Mouse (Mus musculus) E14TG2a.4 (cell line): Measurements from ENCODE around the gene Nrxn1.

Experiments used
- H3K27me3 ChIP-seq: 2 replicates; pipeline ENCODE4 v1.6.1; 2014; ENCODE audit warnings: low read length, control low read depth; ENCODE audit not compliant: insufficient read depth
- H3K36me3 ChIP-seq: 2 replicates; pipeline ENCODE4 v1.6.1; 2014; ENCODE audit warnings: low read length, control low read depth; ENCODE audit not compliant: insufficient read depth
- H3K4me1 ChIP-seq: replicated peaks from 2 replicates; pipeline ENCODE4 v1.6.1; 2014; ENCODE audit warnings: low read depth, low read length, control low read depth
- H3K4me3 ChIP-seq: replicated peaks from 2 replicates; pipeline ENCODE4 v1.5.1; 2014; ENCODE audit warnings: mild to moderate bottlenecking, low read length
- H3K9me3 ChIP-seq: 2 replicates; pipeline ENCODE4 v1.6.1; 2014; ENCODE audit warnings: low read length, control low read depth
- CTCF ChIP-seq: conservative IDR thresholded peaks from 2 replicates; pipeline ENCODE4 v1.5.1; 2014; ENCODE audit warnings: low read length
- NANOG ChIP-seq: IDR thresholded peaks from 2 replicates; pipeline ENCODE4 v1.6.1; 2014; ENCODE audit warnings: borderline replicate concordance, low read length, mixed read lengths
- POU5F1 ChIP-seq: IDR thresholded peaks from 2 replicates; pipeline ENCODE4 v1.6.1; 2014; ENCODE audit warnings: low read length, borderline replicate concordance

The Nrxn1 gene

DNA sequence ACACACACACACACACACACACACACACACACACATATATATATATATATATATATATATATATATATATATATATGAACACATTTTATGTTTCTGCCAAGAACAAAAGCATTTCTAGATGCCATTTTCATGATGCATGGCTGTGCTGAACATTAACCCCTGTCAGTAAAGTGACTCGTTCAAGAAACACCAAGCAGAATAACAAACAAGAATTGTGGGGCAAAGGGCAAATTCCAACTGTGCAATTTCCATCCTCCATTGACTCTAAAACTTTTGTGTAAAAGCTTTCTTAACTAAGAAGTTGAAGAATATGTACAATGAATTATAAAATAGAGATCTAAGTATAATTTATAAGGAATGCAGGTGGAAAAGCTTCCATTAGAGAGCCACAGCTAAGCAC, 1030.0 kb downstream of the Nrxn1 start:
- Histone ChIP-seq H3K27me3 (no peaks in the 10 kb centered on the region), H3K9me3 (no peaks in the 10 kb centered on the region), H3K4me1 (no peaks in the 10 kb centered on the region), H3K4me3 (no peak overlapping the region), H3K36me3 (no peaks in the 10 kb centered on the region)
- TF ChIP-seq NANOG (no peak), POU5F1 (no peak), CTCF (no peak)

DNA sequence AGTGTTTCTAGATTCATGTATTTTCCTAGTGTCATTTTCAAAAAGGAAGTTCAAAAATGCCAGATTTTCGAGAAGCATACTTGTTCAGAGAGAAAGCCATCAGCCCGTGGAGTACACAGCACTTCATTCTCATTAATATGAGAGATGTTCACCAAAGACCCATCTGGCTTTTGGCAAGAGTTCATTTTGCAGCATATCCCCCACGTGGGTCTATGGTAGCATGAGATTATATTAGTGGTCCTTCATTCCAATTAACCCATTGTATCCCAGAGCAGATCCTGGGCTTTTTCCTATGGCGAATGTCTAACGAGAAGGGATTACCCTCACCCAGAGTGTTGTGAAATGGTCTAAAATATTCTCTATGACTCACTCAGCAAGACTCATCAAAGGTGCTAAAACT, 1032.0 kb downstream of the Nrxn1 start:
- H3K4me3 ChIP-seq = no peak overlapping the region
- H3K27me3 ChIP-seq = no peaks in the 10 kb centered on the region
- H3K4me1 ChIP-seq = no peaks in the 10 kb centered on the region
- TF ChIP-seq POU5F1 (no peak), CTCF (no peak), NANOG (no peak)
- H3K36me3 ChIP-seq = no peaks in the 10 kb centered on the region
- no peaks in the 10 kb centered on the region for H3K9me3 ChIP-seq

DNA sequence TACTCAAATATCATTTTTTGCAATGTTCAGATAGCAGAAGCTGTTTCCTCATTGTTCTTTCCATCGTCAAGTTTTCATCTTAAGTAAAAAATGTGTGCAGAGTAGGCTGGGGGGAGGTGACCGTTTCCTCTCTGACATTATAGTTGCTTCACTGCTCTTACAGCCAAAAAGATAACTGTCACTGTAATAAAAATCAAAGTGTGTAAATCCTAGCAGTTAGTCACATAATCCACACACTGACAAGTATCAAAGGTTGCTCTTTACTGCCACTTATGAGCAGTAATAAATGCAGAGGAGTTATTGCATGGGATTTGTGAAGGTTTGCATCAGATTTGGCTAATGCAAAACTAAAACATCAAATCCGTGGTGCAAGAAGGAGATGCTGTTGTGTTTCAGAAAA, 1032.7 kb downstream of the Nrxn1 start:
- TF ChIP-seq NANOG (no peak), CTCF (no peak)
- no peaks in the 10 kb centered on the region for H3K9me3 ChIP-seq
- no peaks in the 10 kb centered on the region for H3K4me1 ChIP-seq
- H3K4me3 ChIP-seq = no peak overlapping the region
- no peaks in the 10 kb centered on the region for H3K27me3 ChIP-seq
- no peaks in the 10 kb centered on the region for H3K36me3 ChIP-seq

DNA sequence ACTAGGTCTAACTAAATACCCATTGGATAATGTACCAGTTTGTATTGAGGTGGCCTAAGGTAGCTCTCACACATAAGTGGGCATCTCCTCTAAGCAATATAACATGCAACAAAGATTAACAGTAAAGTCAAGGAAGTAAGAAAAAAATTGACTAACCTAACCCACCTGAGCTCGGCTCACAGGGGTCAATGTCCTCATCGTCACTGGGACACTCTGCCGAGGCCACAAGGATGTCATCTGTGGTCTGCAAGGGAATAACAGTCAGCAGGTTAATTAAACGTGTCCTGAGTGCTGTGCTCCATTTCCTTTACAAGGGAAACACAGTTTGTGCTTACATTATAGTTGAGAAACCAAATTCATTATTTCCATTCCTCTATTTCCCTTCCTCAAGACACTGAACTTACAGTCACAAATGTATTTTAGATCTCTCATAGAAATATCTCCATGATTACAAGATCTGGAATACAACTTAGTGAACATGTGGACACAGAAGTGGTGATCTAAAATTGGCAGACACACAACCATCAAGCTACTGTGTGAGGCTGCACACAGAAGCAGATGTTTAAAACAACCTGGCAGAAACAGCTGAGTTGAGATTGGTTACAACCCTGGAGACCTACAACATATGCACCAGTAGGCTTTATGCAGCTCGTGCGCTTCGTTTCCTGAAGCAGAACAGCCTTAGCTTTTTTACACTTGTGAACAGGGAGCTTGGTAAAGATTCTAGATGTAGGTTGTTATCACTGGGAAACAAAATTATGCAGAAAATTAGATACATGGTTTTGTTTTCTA, 1033.4 kb downstream of the Nrxn1 start:
- Histone ChIP-seq H3K4me1 (no peaks in the 10 kb centered on the region), H3K36me3 (no peaks in the 10 kb centered on the region), H3K27me3 (no peaks in the 10 kb centered on the region), H3K4me3 (no peak overlapping the region), H3K9me3 (no peaks in the 10 kb centered on the region)
- no peak for TF ChIP-seq CTCF
- no peak for TF ChIP-seq POU5F1
- no peak for TF ChIP-seq NANOG

DNA sequence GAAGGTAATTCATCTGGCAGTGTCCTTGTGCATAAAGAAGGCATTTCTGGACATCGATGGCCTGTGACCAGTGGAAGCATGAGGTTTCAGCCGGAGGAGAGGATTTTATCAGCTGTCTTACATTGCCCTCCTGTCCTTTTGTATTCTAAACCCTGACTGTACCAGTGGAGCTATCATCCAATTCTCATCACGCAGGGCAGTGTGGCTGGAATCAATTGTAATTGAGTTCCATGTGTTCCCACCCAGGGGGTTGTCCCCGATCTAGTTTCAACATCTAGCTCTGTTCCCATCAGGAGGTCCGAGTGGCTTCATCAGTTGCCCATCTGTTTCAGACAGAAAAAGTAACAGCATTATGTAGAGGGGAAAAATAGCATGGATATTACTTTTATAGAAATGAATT, 1038.6 kb downstream of the Nrxn1 start:
- Histone ChIP-seq H3K27me3 (no peaks in the 10 kb centered on the region), H3K4me3 (no peak overlapping the region), H3K4me1 (no peaks in the 10 kb centered on the region), H3K36me3 (no peaks in the 10 kb centered on the region), H3K9me3 (no peaks in the 10 kb centered on the region)
- no peak for TF ChIP-seq POU5F1
- no peak for TF ChIP-seq NANOG
- TF ChIP-seq CTCF = no peak

DNA sequence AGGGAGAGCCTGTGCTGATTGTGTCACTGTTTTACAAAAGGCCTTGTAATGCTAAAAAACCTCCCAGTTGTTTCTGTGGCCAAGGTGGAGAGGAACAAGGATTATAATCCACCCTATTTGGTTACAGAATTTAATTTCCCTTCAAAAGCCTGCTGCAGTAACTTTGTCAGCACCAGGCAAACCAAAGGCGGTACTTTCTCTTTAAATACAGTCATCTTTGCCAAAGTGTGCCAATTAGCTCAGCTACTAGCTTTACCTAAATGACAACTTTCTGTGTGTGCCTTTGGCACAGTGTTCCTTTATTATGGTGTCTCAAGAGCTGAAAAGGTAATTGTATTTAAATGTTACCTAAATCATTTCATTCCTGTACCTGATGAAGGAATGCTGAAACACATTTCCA, 1053.6 kb downstream of the Nrxn1 start:
- Histone ChIP-seq H3K4me1 (peaks cover 5% of the 10 kb centered on the region), H3K9me3 (no peaks in the 10 kb centered on the region), H3K4me3 (no peak overlapping the region), H3K27me3 (no peaks in the 10 kb centered on the region), H3K36me3 (no peaks in the 10 kb centered on the region)
- no peak for TF ChIP-seq NANOG
- TF ChIP-seq POU5F1 = no peak
- TF ChIP-seq CTCF = no peak

DNA sequence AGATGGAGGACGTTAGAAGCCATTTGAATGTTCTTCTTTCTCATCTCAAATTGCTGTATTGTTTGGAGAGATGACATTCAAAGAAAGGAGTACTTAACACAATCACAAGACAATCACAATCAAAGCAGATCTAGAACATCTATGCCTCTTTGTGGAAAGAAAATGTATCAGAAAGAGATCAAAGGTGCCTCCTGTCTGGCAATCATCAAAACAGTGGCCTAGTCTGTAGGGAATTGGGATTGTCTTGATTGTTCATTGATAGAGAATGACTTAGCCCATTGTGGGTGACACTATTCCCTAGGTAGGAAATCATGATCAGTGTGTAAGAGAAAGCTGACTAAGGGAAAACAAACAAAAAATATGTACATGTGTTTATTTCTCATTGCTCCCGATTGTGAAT, 1060.5 kb downstream of the Nrxn1 start:
- Histone ChIP-seq H3K27me3 (no peaks in the 10 kb centered on the region), H3K36me3 (no peaks in the 10 kb centered on the region), H3K4me3 (no peak overlapping the region), H3K4me1 (peaks cover 4% of the 10 kb centered on the region; the same call in 1 of the 2 replicates), H3K9me3 (no peaks in the 10 kb centered on the region)
- TF ChIP-seq POU5F1 (no peak), NANOG (peak; percentile 93; the same call in 1 of the 2 replicates)

DNA sequence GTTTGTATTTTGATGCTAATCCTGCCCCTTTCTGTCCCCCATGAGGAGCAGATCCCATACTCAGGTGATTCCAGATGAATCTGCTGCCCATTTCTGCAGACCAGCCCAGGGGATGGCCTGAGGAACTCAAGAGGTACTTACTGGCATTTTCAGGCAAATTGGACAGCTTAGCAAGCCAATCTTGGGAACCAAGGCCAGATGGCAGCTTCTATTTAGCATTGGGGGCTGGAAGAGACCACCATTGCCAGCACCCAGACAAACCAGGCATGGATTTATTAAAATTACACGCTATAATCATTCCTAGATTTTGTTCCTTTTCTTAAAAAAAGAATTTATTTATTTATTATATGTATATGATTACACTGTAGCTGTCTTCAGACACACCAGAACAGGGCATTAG, 1076.2 kb downstream of the Nrxn1 start:
- TF ChIP-seq POU5F1 = no peak
- no peak for TF ChIP-seq NANOG
- no peak for TF ChIP-seq CTCF
- Histone ChIP-seq H3K4me1 (no peaks in the 10 kb centered on the region), H3K36me3 (no peaks in the 10 kb centered on the region), H3K4me3 (no peak overlapping the region), H3K27me3 (no peaks in the 10 kb centered on the region), H3K9me3 (peaks cover 47% of the 10 kb centered on the region)

DNA sequence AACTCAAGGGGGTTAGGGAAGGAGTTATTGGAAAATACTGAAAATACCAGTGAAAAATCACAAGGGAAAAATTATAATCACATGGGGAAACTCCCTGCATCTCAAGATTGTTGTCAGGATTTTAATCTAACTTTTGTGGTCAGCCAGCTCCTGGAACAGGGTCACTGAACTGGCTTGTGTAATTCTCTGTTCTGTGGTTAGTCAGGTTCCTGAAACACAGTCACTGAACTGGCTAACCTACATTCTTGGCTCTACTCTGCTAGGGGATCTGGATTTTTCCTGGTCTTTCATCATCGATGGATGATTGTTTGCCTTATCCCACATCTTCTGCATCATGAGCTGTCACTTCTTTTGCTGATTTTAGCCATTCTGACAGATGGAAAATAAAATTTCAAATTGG, 1081.1 kb downstream of the Nrxn1 start:
- Histone ChIP-seq H3K36me3 (no peaks in the 10 kb centered on the region), H3K4me3 (no peak overlapping the region), H3K4me1 (no peaks in the 10 kb centered on the region), H3K9me3 (peaks cover 15% of the 10 kb centered on the region), H3K27me3 (no peaks in the 10 kb centered on the region)
- TF ChIP-seq POU5F1 (no peak), NANOG (no peak)
